Mouse (Mus musculus) adrenal gland, adult 10 weeks (tissue): ENCODE results near the gene 4930507D05Rik. TPM values are rescaled to one million over a fixed set of nuclear protein-coding genes. Genes with fewer than 3 reads are reported as not detected.

Source experiments
- polyA plus RNA-seq: library from polyadenylated mRNA; stranded (reverse); fragments of 350-450 nt; fragmentation: Illumina TruSeq; extraction: RNeasy Lipid Tissue Mini Kit (QIAGEN cat#74804); gene quantifications from one replicate; pipeline ENCODE4 v1.2.3, GENCODE M21; 2014; ENCODE audit warnings: low read depth, low replicate concordance

The 4930507D05Rik gene
- not detected for polyA plus RNA-seq

DNA sequence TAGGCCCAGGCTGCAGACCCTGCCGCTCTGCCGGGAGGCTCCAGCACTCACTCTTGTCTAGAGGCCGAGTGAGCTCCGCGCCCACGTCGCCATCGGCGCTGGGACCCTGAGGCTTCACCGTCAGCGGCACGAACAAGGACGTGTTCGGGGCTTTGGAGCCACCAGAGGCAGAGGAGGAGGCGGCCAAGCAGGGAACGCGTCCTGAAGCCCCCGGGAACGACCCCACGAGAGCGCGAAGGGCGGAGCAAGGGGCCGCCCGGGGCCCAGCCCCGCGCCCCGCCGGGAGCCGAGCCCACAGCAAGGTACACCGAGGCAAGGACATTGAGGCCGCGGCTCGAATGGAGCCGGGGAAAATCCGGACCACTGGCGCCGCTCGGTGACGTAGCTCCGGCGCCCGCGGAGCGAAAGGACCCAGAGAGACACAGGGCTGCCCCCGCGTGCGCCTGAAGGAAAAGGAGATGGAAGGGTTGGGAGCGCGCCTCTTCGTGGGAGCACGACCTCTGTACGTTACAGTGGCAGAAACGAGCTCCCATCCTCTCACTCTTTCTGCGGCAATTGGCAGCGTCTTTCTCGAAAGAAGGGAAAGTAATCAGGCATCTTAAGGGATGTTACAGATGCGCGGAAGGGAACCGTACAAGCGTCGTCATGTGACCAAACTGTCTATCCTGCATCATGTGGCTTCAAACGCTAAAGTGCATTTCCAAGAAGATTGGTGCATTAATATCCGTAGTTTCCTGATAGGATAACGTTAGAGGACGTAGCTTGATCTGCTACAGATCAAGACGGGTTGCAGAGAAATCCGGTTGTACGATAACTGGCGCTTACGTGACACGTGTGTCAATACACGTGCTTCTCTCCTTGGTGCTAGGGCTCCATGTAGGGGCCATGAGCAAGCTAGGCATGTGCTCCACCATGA, at the start of gene 4930507D05Rik, which contains the start of gene Supv3l1:
Gene 4930507D05Rik (plus strand): TSS at position 126 of the 916 bp plus-strand sequence.
Gene Supv3l1 (minus strand): TSS at position 375 of the 916 bp plus-strand sequence.

DNA sequence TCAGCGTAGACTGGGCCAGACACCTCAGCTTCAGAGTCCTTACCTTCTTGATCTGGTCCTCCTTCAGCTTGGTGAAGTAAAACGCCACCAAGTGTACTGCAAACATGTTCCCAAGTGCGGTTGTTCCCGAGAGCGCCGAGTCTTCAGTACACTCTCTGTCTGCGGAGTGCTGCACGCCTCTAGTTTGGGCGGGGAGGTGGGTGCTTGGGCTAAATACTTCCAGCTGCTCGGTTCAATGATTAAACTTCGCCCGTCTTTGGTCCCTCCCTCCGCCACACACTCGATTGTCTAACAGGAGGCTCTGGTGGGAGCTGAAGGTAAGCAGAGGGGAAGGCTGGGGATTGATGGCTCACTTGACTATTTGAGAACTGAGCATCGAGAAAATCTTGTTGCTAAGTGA, 27.0 kb upstream of the 4930507D05Rik start, which contains the start of gene Hkdc1:
Gene Hkdc1 (minus strand): TSS at position 237 of the 400 bp plus-strand sequence.

DNA sequence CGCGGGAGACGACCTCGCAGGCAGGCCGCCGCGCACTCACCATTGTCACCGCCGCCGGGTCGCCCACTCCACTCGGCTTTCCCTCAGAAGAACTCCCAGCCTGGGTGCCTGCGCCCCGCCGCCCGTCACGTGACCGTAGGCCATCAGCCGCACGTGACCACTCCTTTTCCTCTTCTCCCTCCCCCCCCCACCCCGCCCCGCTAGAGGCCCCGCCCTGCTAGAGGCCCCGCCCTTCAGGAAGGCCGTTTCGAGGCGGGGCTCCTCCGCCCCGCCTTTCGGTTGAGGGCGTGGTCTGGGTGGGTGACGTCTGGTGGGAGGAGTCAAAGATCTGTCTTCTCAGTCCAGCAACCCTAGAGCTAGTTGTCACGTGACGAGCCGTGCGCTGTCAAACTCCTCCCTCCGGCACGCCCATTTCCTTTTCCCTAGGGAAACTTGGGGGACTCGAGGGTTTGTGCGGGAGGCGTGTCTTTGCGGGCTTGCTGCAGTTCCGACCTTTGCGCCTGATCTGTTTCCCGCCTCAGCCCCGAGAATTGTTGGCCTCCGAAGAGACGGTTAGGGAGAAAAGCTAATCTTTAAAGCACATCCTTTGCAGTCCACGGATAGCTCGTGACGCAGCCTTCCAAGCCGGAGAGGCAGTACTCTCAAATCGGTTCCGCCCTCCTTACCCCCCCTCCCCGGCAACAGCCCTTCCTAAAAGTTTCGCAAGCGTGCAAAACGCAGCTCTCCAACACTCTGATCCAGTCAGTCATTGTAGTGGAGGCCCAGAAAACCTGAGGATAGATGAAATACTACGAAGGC, 37.5 kb downstream of the 4930507D05Rik start, which contains the start of gene Vps26a:
Gene Vps26a (minus strand): TSS at position 188 of the 798 bp plus-strand sequence.

Other genes starting within 250 kb of the 4930507D05Rik start
- 13.2 TPM for gene Tspan15, start 218.2 kb upstream of the 4930507D05Rik start, polyA plus RNA-seq
- 15.5 TPM for gene Tacr2, start 197.1 kb upstream of the 4930507D05Rik start, polyA plus RNA-seq
- gene Hk1, start 69.6 kb upstream of the 4930507D05Rik start, polyA plus RNA-seq: 3.1 TPM
- not detected for gene Hkdc1, start 27.0 kb upstream of the 4930507D05Rik start, polyA plus RNA-seq
- 23.1 TPM for gene Supv3l1, start 249 bp downstream of the 4930507D05Rik start, polyA plus RNA-seq
- gene Vps26a, start 37.3 kb downstream of the 4930507D05Rik start, polyA plus RNA-seq: 180 TPM
- 312 TPM for gene Srgn, start 78.0 kb downstream of the 4930507D05Rik start, polyA plus RNA-seq
- 51.7 TPM for gene Kif1bp, start 129.0 kb downstream of the 4930507D05Rik start, polyA plus RNA-seq
- 86.1 TPM for gene Ddx21, start 152.8 kb downstream of the 4930507D05Rik start, polyA plus RNA-seq
- 259 TPM for gene Ddx50, start 201.7 kb downstream of the 4930507D05Rik start, polyA plus RNA-seq